ENCODE assay signal across 9 mouse cellular contexts in the genomic region with DNA sequence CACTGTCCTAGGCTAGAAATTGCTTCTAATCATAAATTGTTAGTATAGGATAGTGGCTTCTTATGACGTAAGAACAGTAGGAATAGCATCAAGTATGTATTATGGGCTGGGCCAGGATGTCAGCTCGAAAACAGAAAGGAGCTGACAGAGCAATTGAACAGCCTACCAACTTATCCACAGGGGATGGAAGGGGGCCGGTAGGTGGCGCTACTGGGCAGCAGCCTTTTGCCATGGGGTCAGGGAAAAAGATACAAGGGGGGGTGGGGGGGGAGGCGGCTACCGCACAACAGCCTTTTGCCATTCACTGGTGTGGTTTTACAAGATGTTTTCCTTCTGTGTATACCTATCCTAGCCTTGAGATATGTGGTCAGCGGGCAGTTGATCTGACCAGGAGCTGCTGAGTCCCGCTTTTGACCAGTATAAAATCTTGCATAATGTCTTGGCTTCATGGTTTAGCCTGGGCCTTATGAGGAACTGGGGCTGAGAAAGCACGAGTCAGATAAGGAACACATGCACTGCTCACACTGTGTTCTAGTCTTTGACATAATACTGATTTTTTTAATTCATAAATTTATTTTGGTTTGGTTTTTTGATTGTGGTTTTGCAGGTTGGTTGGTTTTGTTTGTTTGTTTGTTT. TPM values are rescaled to one million over a fixed set of nuclear protein-coding genes. Genes with fewer than 3 reads are reported as not detected.
DNase-seq lines count a peak whose midpoint lies in the region; ATAC-seq lines count a peak whose summit lies in the region.
"Had no signal": no experiment of that assay in that cellular context is flagged by ENCODE, and none has a peak within 500 bp of the region (broad histone marks: within the 10 kb centered on the region; RNA-seq: fewer than 3 reads in every experiment).

No protein-coding gene starts in this region.

- no peak overlapping the region for H3K4me2 ChIP-seq in forebrain, embryonic 11.5 days (ENCODE audit: low read depth, low read length, severe bottlenecking)
- no peak overlapping the region for H3K4me2 ChIP-seq in forebrain, embryonic 13.5 days
- no peak overlapping the region for H3K4me2 ChIP-seq in midbrain, embryonic 11.5 days
- H3K4me2 ChIP-seq in midbrain, embryonic 16.5 days (ENCODE audit: low read length): no peak overlapping the region
- no peak overlapping the region for H3K4me2 ChIP-seq in forebrain, embryonic 12.5 days
- H3K4me2 ChIP-seq: heart, embryonic 13.5 days had no signal

- no peaks in the 10 kb centered on the region for H3K9me3 ChIP-seq in forebrain, embryonic 11.5 days (ENCODE audit: control insufficient read depth, low read length)
- no peaks in the 10 kb centered on the region for H3K9me3 ChIP-seq in forebrain, embryonic 13.5 days (replicated peaks)
- H3K9me3 ChIP-seq in midbrain, embryonic 11.5 days (ENCODE audit: control insufficient read depth, low read length): no peaks in the 10 kb centered on the region
- no peaks in the 10 kb centered on the region for H3K9me3 ChIP-seq in midbrain, embryonic 16.5 days (replicated peaks; ENCODE audit: control insufficient read depth, low read length, poor library complexity, severe bottlenecking)
- no peaks in the 10 kb centered on the region for H3K9me3 ChIP-seq in forebrain, embryonic 12.5 days
- H3K9me3 ChIP-seq: heart, embryonic 13.5 days had no signal

- no peak overlapping the region for H3K9ac ChIP-seq in forebrain, embryonic 11.5 days (ENCODE audit: low read length)
- no peak overlapping the region for H3K9ac ChIP-seq in forebrain, embryonic 13.5 days
- no peak overlapping the region for H3K9ac ChIP-seq in midbrain, embryonic 11.5 days (ENCODE audit: low read length)
- H3K9ac ChIP-seq in midbrain, embryonic 16.5 days (ENCODE audit: low read depth, low read length): no peak overlapping the region
- no peak overlapping the region for H3K9ac ChIP-seq in forebrain, embryonic 12.5 days
- H3K9ac ChIP-seq: heart, embryonic 13.5 days had no signal

- no peak overlapping the region for H3K4me3 ChIP-seq in forebrain, embryonic 11.5 days (ENCODE audit: low read depth, low read length)
- H3K4me3 ChIP-seq in forebrain, embryonic 13.5 days: no peak overlapping the region
- no peak overlapping the region for H3K4me3 ChIP-seq in midbrain, embryonic 11.5 days (ENCODE audit: low read depth, low read length)
- H3K4me3 ChIP-seq in midbrain, embryonic 16.5 days (ENCODE audit: low read depth, low read length): no peak overlapping the region
- no peak overlapping the region for H3K4me3 ChIP-seq in forebrain, embryonic 12.5 days (replicated peaks)
- H3K4me3 ChIP-seq: heart, embryonic 13.5 days had no signal

- no peak overlapping the region for H3K27ac ChIP-seq in forebrain, embryonic 11.5 days (ENCODE audit: low read depth, low read length)
- H3K27ac ChIP-seq in forebrain, embryonic 13.5 days: no peak overlapping the region
- no peak overlapping the region for H3K27ac ChIP-seq in midbrain, embryonic 11.5 days (ENCODE audit: low read depth, low read length)
- no peak overlapping the region for H3K27ac ChIP-seq in midbrain, embryonic 16.5 days (ENCODE audit: low read length)
- no peak overlapping the region for H3K27ac ChIP-seq in forebrain, embryonic 12.5 days
- H3K27ac ChIP-seq: heart, embryonic 13.5 days had no signal

- no peaks in the 10 kb centered on the region for H3K36me3 ChIP-seq in forebrain, embryonic 11.5 days (ENCODE audit: control insufficient read depth, insufficient read depth, low read length)
- H3K36me3 ChIP-seq in forebrain, embryonic 13.5 days (ENCODE audit: poor library complexity, severe bottlenecking): no peaks in the 10 kb centered on the region
- no peaks in the 10 kb centered on the region for H3K36me3 ChIP-seq in midbrain, embryonic 11.5 days (ENCODE audit: control insufficient read depth, insufficient read depth, low read length)
- no peaks in the 10 kb centered on the region for H3K36me3 ChIP-seq in midbrain, embryonic 16.5 days (ENCODE audit: control insufficient read depth, insufficient read depth, low read length)
- H3K36me3 ChIP-seq in forebrain, embryonic 12.5 days (replicated peaks): no peaks in the 10 kb centered on the region
- H3K36me3 ChIP-seq: heart, embryonic 13.5 days had no signal

- peak; percentile 64 for DNase-seq in forebrain, embryonic 11.5 days (ENCODE audit: low spot score)
- peak; percentile 89 for DNase-seq in midbrain, embryonic 11.5 days (ENCODE audit: low spot score, missing footprints)
- peak; percentile 72 for DNase-seq in adrenal gland, postnatal 25 days
- DNase-seq in kidney, postnatal 4 days: peak; percentile 65 to 68
- peak; percentile 38 for DNase-seq in testis, postnatal 14 days (ENCODE audit: low spot score)

- ATAC-seq in forebrain, embryonic 11.5 days (replicated peaks; ENCODE audit: low FRiP score): no peak
- no peak for ATAC-seq in forebrain, embryonic 13.5 days
- no peak for ATAC-seq in midbrain, embryonic 11.5 days (ENCODE audit: low FRiP score)
- ATAC-seq in midbrain, embryonic 16.5 days: no peak
- no peak for ATAC-seq in forebrain, embryonic 12.5 days (ENCODE audit: low FRiP score)

- no peaks in the 10 kb centered on the region for H3K27me3 ChIP-seq in forebrain, embryonic 11.5 days (ENCODE audit: control insufficient read depth, insufficient read depth, low read length)
- H3K27me3 ChIP-seq in forebrain, embryonic 13.5 days: no peaks in the 10 kb centered on the region
- H3K27me3 ChIP-seq in midbrain, embryonic 11.5 days (ENCODE audit: control insufficient read depth, insufficient read depth, low read length): no peaks in the 10 kb centered on the region
- no peaks in the 10 kb centered on the region for H3K27me3 ChIP-seq in midbrain, embryonic 16.5 days (ENCODE audit: control insufficient read depth, insufficient read depth, low read depth, low read length)
- H3K27me3 ChIP-seq in forebrain, embryonic 12.5 days: no peaks in the 10 kb centered on the region
- H3K27me3 ChIP-seq: heart, embryonic 13.5 days had no signal

- H3K4me1 ChIP-seq in forebrain, embryonic 11.5 days (replicated peaks; ENCODE audit: control insufficient read depth, insufficient read depth, low read length): no peaks in the 10 kb centered on the region
- no peaks in the 10 kb centered on the region for H3K4me1 ChIP-seq in forebrain, embryonic 13.5 days
- H3K4me1 ChIP-seq in midbrain, embryonic 11.5 days (ENCODE audit: control insufficient read depth, insufficient read depth, low read length): no peaks in the 10 kb centered on the region
- no peaks in the 10 kb centered on the region for H3K4me1 ChIP-seq in midbrain, embryonic 16.5 days (ENCODE audit: control insufficient read depth, insufficient read depth, low read length)
- no peaks in the 10 kb centered on the region for H3K4me1 ChIP-seq in forebrain, embryonic 12.5 days

- 36% methylated on average over 9 of the region's 9 CpGs for WGBS in forebrain, embryonic 11.5 days
- 37% methylated on average over 9 of the region's 9 CpGs for WGBS in forebrain, embryonic 13.5 days
- WGBS in midbrain, embryonic 11.5 days: 36% methylated on average over 9 of the region's 9 CpGs
- WGBS in midbrain, embryonic 16.5 days: 33% methylated on average over 9 of the region's 9 CpGs
- WGBS in forebrain, embryonic 12.5 days: 41% methylated on average over 9 of the region's 9 CpGs

RNA-seq across cellular contexts. Expression of a gene that starts 10.4 kb away (rescaled TPM):
- polyA plus RNA-seq in forebrain, embryonic 11.5 days (2014; fragmentation: Nextera tagmentation; extraction: Ambion mirVana): not detected in 2 replicates
- not detected in 2 replicates for polyA plus RNA-seq in forebrain, embryonic 13.5 days (2015; fragmentation: Nextera tagmentation; extraction: Ambion mirVana)
- polyA plus RNA-seq in midbrain, embryonic 11.5 days (2014; fragmentation: Nextera tagmentation; extraction: Ambion mirVana): not detected in 2 replicates
- not detected in 2 replicates for polyA plus RNA-seq in midbrain, embryonic 16.5 days (2015; fragmentation: Nextera tagmentation; extraction: Ambion mirVana)
- total RNA-seq in adrenal gland, postnatal 25 days (2021): not detected in 2 replicates
- polyA plus RNA-seq in forebrain, embryonic 12.5 days (2016; fragmentation: Nextera tagmentation; extraction: Ambion mirVana): not detected in 2 replicates
- polyA plus RNA-seq: heart, embryonic 13.5 days had no signal

RNA-seq across cellular contexts. Expression of a gene that starts 12.9 kb away (rescaled TPM):
- not detected in 2 replicates for polyA plus RNA-seq in forebrain, embryonic 11.5 days (2014; fragmentation: Nextera tagmentation; extraction: Ambion mirVana)
- polyA plus RNA-seq in forebrain, embryonic 13.5 days (2015; fragmentation: Nextera tagmentation; extraction: Ambion mirVana): not detected in 2 replicates
- polyA plus RNA-seq in midbrain, embryonic 11.5 days (2014; fragmentation: Nextera tagmentation; extraction: Ambion mirVana): not detected in 2 replicates
- not detected in 2 replicates for polyA plus RNA-seq in midbrain, embryonic 16.5 days (2015; fragmentation: Nextera tagmentation; extraction: Ambion mirVana)
- total RNA-seq in adrenal gland, postnatal 25 days (2021): not detected in 2 replicates
- polyA plus RNA-seq in forebrain, embryonic 12.5 days (2016; fragmentation: Nextera tagmentation; extraction: Ambion mirVana): not detected in 2 replicates
- polyA plus RNA-seq: heart, embryonic 13.5 days had no signal

RNA-seq across cellular contexts. Expression of a gene that starts 22.1 kb away (rescaled TPM):
- not detected in 2 replicates for polyA plus RNA-seq in forebrain, embryonic 11.5 days (2014; fragmentation: Nextera tagmentation; extraction: Ambion mirVana)
- polyA plus RNA-seq in forebrain, embryonic 13.5 days (2015; fragmentation: Nextera tagmentation; extraction: Ambion mirVana): not detected in 2 replicates
- polyA plus RNA-seq in midbrain, embryonic 11.5 days (2014; fragmentation: Nextera tagmentation; extraction: Ambion mirVana): not detected in 2 replicates
- polyA plus RNA-seq in midbrain, embryonic 16.5 days (2015; fragmentation: Nextera tagmentation; extraction: Ambion mirVana): not detected in 2 replicates
- total RNA-seq in adrenal gland, postnatal 25 days (2021): not detected in 2 replicates
- not detected in 2 replicates for polyA plus RNA-seq in forebrain, embryonic 12.5 days (2016; fragmentation: Nextera tagmentation; extraction: Ambion mirVana)
- polyA plus RNA-seq: heart, embryonic 13.5 days had no signal

RNA-seq across cellular contexts. Expression of a gene that starts 44.5 kb away (rescaled TPM):
- 5.4 and 6.2 TPM in 2 replicates for polyA plus RNA-seq in forebrain, embryonic 11.5 days (2014; fragmentation: Nextera tagmentation; extraction: Ambion mirVana)
- 20.0 and 20.2 TPM in 2 replicates for polyA plus RNA-seq in forebrain, embryonic 13.5 days (2015; fragmentation: Nextera tagmentation; extraction: Ambion mirVana)
- 2.7 and 3.1 TPM in 2 replicates for polyA plus RNA-seq in midbrain, embryonic 11.5 days (2014; fragmentation: Nextera tagmentation; extraction: Ambion mirVana)
- polyA plus RNA-seq in midbrain, embryonic 16.5 days (2015; fragmentation: Nextera tagmentation; extraction: Ambion mirVana): 14.4 and 25.7 TPM in 2 replicates
- 0.67 and 0.73 TPM in 2 replicates for total RNA-seq in adrenal gland, postnatal 25 days (2021)
- polyA plus RNA-seq in forebrain, embryonic 12.5 days (2016; fragmentation: Nextera tagmentation; extraction: Ambion mirVana): 18.3 and 23.2 TPM in 2 replicates

Comparison
In these comparisons a context has a peak if more than half of its experiments do, and no peak if none do; other contexts are left out.
1. DNase-seq: peak in every context shown above with its lines; median percentile 89 in midbrain, embryonic 11.5 days; 72 in adrenal gland, postnatal 25 days; 66 in kidney, postnatal 4 days; 64 in forebrain, embryonic 11.5 days; 38 in testis, postnatal 14 days.